Mouse (Mus musculus) macrophage (primary cell): Measurements from ENCODE around the gene Fam222b. TPM values are rescaled to one million over a fixed set of nuclear protein-coding genes. Genes with fewer than 3 reads are reported as not detected.

Experiments
- H3K27ac ChIP-seq: fragments of 350-480 bp; formaldehyde crosslinking; 2 replicates; pipeline ENCODE4 v1.9.0; 2021
- H3K36me3 ChIP-seq: fragments of 350-480 bp; formaldehyde crosslinking; 2 replicates; pipeline ENCODE4 v1.9.0; 2021; ENCODE audit errors: inconsistent target
- H3K4me3 ChIP-seq: fragments of 350-480 bp; formaldehyde crosslinking; 2 replicates; pipeline ENCODE4 v1.9.0; 2021; ENCODE audit errors: inconsistent target
- H3K79me2 ChIP-seq: fragments of 350-480 bp; formaldehyde crosslinking; 2 replicates; pipeline ENCODE4 v1.9.0; 2021; ENCODE audit errors: inconsistent target
- WGBS: methylation state at CpG from one replicate; pipeline ENCODE4 v1.1.7; 2026; ENCODE audit warnings: inconsistent platforms; ENCODE audit not compliant: missing documents; 5-methylcytosine and 5-hydroxymethylcytosine counted together
- polyA plus RNA-seq: library from polyadenylated mRNA; stranded (reverse); fragments of 250-400 nt; gene quantifications from 3 replicates; pipeline ENCODE4 v1.2.4, GENCODE M21; 2018; ENCODE audit warnings: inconsistent platforms

Fam222b gene
- polyA plus RNA-seq, 1 experiment from 2014 or later: 14.6 TPM

- Histone ChIP-seq H3K36me3 (no peaks in the 10 kb centered on the region), H3K4me3 (no peak overlapping the region), H3K27ac (no peak overlapping the region), H3K79me2 (no peaks in the 10 kb centered on the region)
- 96% methylated on average over 15 of the region's 15 CpGs for WGBS
These were observed 75.8 kb downstream of the Fam222b start for GRCm38 (mm10) chr11:78170306-78170705.

GRCm38 (mm10) chr11:78171328-78171727 is 76.9 kb downstream of the Fam222b start:
- Histone ChIP-seq H3K79me2 (no peaks in the 10 kb centered on the region), H3K27ac (no peak overlapping the region), H3K36me3 (no peaks in the 10 kb centered on the region), H3K4me3 (no peak overlapping the region)
- 84% methylated on average over 4 of the region's 4 CpGs for WGBS

GRCm38 (mm10) chr11:78172034-78172747 is 77.7 kb downstream of the Fam222b start:
- Histone ChIP-seq H3K79me2 (no peaks in the 10 kb centered on the region), H3K36me3 (no peaks in the 10 kb centered on the region), H3K4me3 (no peak overlapping the region), H3K27ac (no peak overlapping the region)
- 94% methylated on average over 16 of the region's 16 CpGs for WGBS

- Histone ChIP-seq H3K36me3 (no peaks in the 10 kb centered on the region), H3K4me3 (no peak overlapping the region), H3K79me2 (no peaks in the 10 kb centered on the region), H3K27ac (no peak overlapping the region)
- WGBS: 94% methylated on average over 19 of the region's 19 CpGs
These were observed 78.4 kb downstream of the Fam222b start for GRCm38 (mm10) chr11:78172748-78173383.

GRCm38 (mm10) chr11:78174506-78174905 is 80.0 kb downstream of the Fam222b start:
- Histone ChIP-seq H3K27ac (no peak overlapping the region), H3K79me2 (no peaks in the 10 kb centered on the region), H3K36me3 (no peaks in the 10 kb centered on the region), H3K4me3 (no peak overlapping the region)
- WGBS: 97% methylated on average over 3 of the region's 3 CpGs

- Histone ChIP-seq H3K79me2 (no peaks in the 10 kb centered on the region), H3K27ac (peak overlapping the region; percentile 77), H3K4me3 (peak overlapping the region; percentile 69), H3K36me3 (peaks cover 8% of the 10 kb centered on the region; the same call in 1 of the 2 replicates)
- WGBS: under 1% methylated on average over 9 of the region's 10 CpGs
These were observed 81.4 kb downstream of the Fam222b start for GRCm38 (mm10) chr11:78175771-78176401.

GRCm38 (mm10) chr11:78176402-78176862 is 82.0 kb downstream of the Fam222b start, which contains the start of the genes Nek8 and Tlcd1:
Gene Nek8 (minus strand): TSS chr11:78176675.
Gene Tlcd1 (plus strand): TSS chr11:78176711.
- WGBS: 0% methylated on average over 32 of the region's 32 CpGs
- Histone ChIP-seq H3K4me3 (peak within 1 kb of the TSS; percentile 69), H3K79me2 (peaks cover 4% of the 10 kb centered on the region), H3K36me3 (peaks cover 11% of the 10 kb centered on the region; the same call in 1 of the 2 replicates), H3K27ac (peak within 1 kb of the TSS; percentile 77)

GRCm38 (mm10) chr11:78176905-78177331 is 82.5 kb downstream of the Fam222b start:
- WGBS: under 1% methylated on average over 23 of the region's 23 CpGs
- H3K79me2 ChIP-seq: peaks cover 9% of the 10 kb centered on the region

GRCm38 (mm10) chr11:78177437-78177836 is 83.0 kb downstream of the Fam222b start:
- Histone ChIP-seq H3K79me2 (peaks cover 14% of the 10 kb centered on the region), H3K36me3 (peaks cover 11% of the 10 kb centered on the region; the same call in 1 of the 2 replicates), H3K27ac (peak overlapping the region; percentile 54; the same call in 1 of the 2 replicates), H3K4me3 (peak overlapping the region; percentile 69)
- 0% methylated on average over 9 of the region's 10 CpGs for WGBS

More at GRCm38 (mm10) chr11:78176905-78177331, 82.5 kb downstream of the Fam222b start:
- H3K4me3 ChIP-seq: peak overlapping the region; percentile 69
- peaks cover 11% of the 10 kb centered on the region; the same call in 1 of the 2 replicates for H3K36me3 ChIP-seq
- H3K27ac ChIP-seq: peak overlapping the region; percentile 77

- Histone ChIP-seq H3K4me3 (peak overlapping the region; percentile 69), H3K36me3 (peaks cover 11% of the 10 kb centered on the region; the same call in 1 of the 2 replicates), H3K79me2 (peaks cover 22% of the 10 kb centered on the region), H3K27ac (peak overlapping the region; percentile 54)
- under 1% methylated on average over 82 of the region's 84 CpGs for WGBS
These were observed 83.7 kb downstream of the Fam222b start for GRCm38 (mm10) chr11:78177903-78178858.

- 7% methylated on average over 29 of the region's 29 CpGs for WGBS
- peaks cover 11% of the 10 kb centered on the region; the same call in 1 of the 2 replicates for H3K36me3 ChIP-seq
- peak overlapping the region; percentile 12; the same call in 1 of the 2 replicates for H3K4me3 ChIP-seq
- H3K27ac ChIP-seq: no peak overlapping the region
- peaks cover 23% of the 10 kb centered on the region for H3K79me2 ChIP-seq
These were observed 84.5 kb downstream of the Fam222b start for GRCm38 (mm10) chr11:78178859-78179437.

GRCm38 (mm10) chr11:78179438-78179999 is 85.1 kb downstream of the Fam222b start:
- peaks cover 23% of the 10 kb centered on the region for H3K79me2 ChIP-seq
- 64% methylated on average over 8 of the region's 8 CpGs for WGBS

More at GRCm38 (mm10) chr11:78179438-78179999, 85.1 kb downstream of the Fam222b start:
- H3K36me3 ChIP-seq: peaks cover 11% of the 10 kb centered on the region; the same call in 1 of the 2 replicates
- H3K4me3 ChIP-seq: 0 out of 2 replicates have a peak overlapping the region, but pooled peaks have one; percentile 12
- no peak overlapping the region for H3K27ac ChIP-seq
